Mouse (Mus musculus) heart, embryonic 10.5 days (tissue): ENCODE measurements around the gene Rnase12. TPM values are rescaled to one million over a fixed set of nuclear protein-coding genes. Genes with fewer than 3 reads are reported as not detected.
"Not testable (repeated sequence)": the region's sequence is repeated elsewhere in the genome, so short reads cannot be mapped to it uniquely, and the experiment has no call there.

Source experiments
- DNase-seq: peaks from one replicate; pipeline ENCODE4 v3.0.0-alpha.2; 2017; ENCODE audit warnings: low spot score
- H3K27ac ChIP-seq: fragments of 300-500 bp; sonication (generic); 2 replicates; pipeline ENCODE4 v1.5.1; 2016; ENCODE audit warnings: mild to moderate bottlenecking
- H3K27me3 ChIP-seq: fragments of 300-500 bp; sonication (generic); 2 replicates; pipeline ENCODE4 v1.6.1; 2016; ENCODE audit warnings: mild to moderate bottlenecking; ENCODE audit not compliant: poor library complexity, insufficient read depth, severe bottlenecking
- H3K36me3 ChIP-seq: fragments of 300-500 bp; sonication (generic); 2 replicates; pipeline ENCODE4 v1.6.1; 2016; ENCODE audit warnings: mild to moderate bottlenecking, moderate library complexity
- H3K4me1 ChIP-seq: fragments of 300-500 bp; sonication (generic); 2 replicates; pipeline ENCODE4 v1.6.1; 2016; ENCODE audit warnings: mild to moderate bottlenecking
- H3K4me3 ChIP-seq: fragments of 300-500 bp; sonication (generic); 2 replicates; pipeline ENCODE4 v1.5.1; 2016; ENCODE audit warnings: mild to moderate bottlenecking, moderate library complexity
- H3K9me3 ChIP-seq: fragments of 300-500 bp; sonication (generic); 2 replicates; pipeline ENCODE4 v1.6.1; 2016; ENCODE audit warnings: mild to moderate bottlenecking, moderate library complexity
- WGBS: fragments of 180-500 bp; shearing (Covaris S2); methylation state at CpG from one replicate; pipeline ENCODE4 v1.1.7; 2016; 5-methylcytosine and 5-hydroxymethylcytosine counted together
- polyA plus RNA-seq: library from polyadenylated mRNA; unstranded; fragments of >200 nt; fragmentation: Nextera tagmentation; extraction: Ambion mirVana; gene quantifications from 2 replicates; pipeline ENCODE4 v1.2.1, GENCODE M21; 2016

The Rnase12 gene
- polyA plus RNA-seq, 1 experiment from 2014 or later: 0.53 TPM

- no peaks in the 10 kb centered on the region for H3K4me1 ChIP-seq
These were observed 29.9 kb downstream of the Rnase12 start for GRCm38 (mm10) chr14:51027387-51028155.

GRCm38 (mm10) chr14:51026391-51027133 is 30.9 kb downstream of the Rnase12 start:
- H3K36me3 ChIP-seq: no peaks in the 10 kb centered on the region
- no peak overlapping the region for H3K4me3 ChIP-seq
- H3K4me1 ChIP-seq: no peaks in the 10 kb centered on the region
- H3K27me3 ChIP-seq: no peaks in the 10 kb centered on the region
- no peak overlapping the region for H3K27ac ChIP-seq
- WGBS: 34% methylated on average over 5 of the region's 5 CpGs
- no peak for DNase-seq
- no peaks in the 10 kb centered on the region for H3K9me3 ChIP-seq

More at GRCm38 (mm10) chr14:51027387-51028155, 29.9 kb downstream of the Rnase12 start:
- Histone ChIP-seq H3K36me3 (no peaks in the 10 kb centered on the region), H3K27ac (no peak overlapping the region), H3K9me3 (no peaks in the 10 kb centered on the region), H3K4me3 (no peak overlapping the region), H3K27me3 (no peaks in the 10 kb centered on the region)
- WGBS: 60% methylated on average over 3 of the region's 3 CpGs
- DNase-seq: no peak

DNA sequence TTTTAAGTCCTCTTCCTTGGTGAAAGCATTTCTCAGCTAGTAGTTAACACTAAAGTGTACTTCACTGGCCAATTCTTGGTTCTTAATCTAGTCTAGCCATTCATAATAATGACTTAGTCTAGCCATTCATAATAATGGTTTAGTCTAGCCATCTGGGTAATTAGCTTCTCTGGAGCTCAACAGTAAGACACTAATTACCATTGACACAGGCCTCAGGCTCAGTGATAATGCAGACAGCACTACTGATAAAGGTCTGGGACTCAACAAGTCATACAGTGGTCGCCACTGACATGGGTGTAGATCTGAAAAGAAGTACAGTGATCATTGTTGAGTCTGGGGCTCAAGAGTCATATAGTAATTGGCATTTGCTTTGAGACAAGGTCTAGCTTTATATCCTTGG is 32.6 kb downstream of the Rnase12 start:
- Histone ChIP-seq H3K36me3 (no peaks in the 10 kb centered on the region), H3K4me1 (no peaks in the 10 kb centered on the region), H3K9me3 (no peaks in the 10 kb centered on the region), H3K4me3 (no peak overlapping the region), H3K27ac (no peak overlapping the region), H3K27me3 (no peaks in the 10 kb centered on the region)
- WGBS: 63% methylated on average over 1 of the region's 1 CpGs
- no peak for DNase-seq

- no peak for DNase-seq
- Histone ChIP-seq H3K4me3 (no peak overlapping the region), H3K27me3 (no peaks in the 10 kb centered on the region), H3K9me3 (no peaks in the 10 kb centered on the region), H3K36me3 (no peaks in the 10 kb centered on the region), H3K4me1 (no peaks in the 10 kb centered on the region), H3K27ac (no peak overlapping the region)
- 84% methylated on average over 4 of the region's 4 CpGs for WGBS
These were observed 34.0 kb downstream of the Rnase12 start for GRCm38 (mm10) chr14:51023457-51023856.

GRCm38 (mm10) chr14:51017256-51017655 is 40.2 kb downstream of the Rnase12 start:
- Histone ChIP-seq H3K36me3 (no peaks in the 10 kb centered on the region), H3K27me3 (no peaks in the 10 kb centered on the region), H3K4me3 (no peak overlapping the region), H3K4me1 (no peaks in the 10 kb centered on the region), H3K27ac (no peak overlapping the region), H3K9me3 (no peaks in the 10 kb centered on the region)
- no peak for DNase-seq
- WGBS: 63% methylated on average over 3 of the region's 3 CpGs

GRCm38 (mm10) chr14:51015780-51016179 is 41.7 kb downstream of the Rnase12 start:
- Histone ChIP-seq H3K36me3 (no peaks in the 10 kb centered on the region), H3K4me1 (no peaks in the 10 kb centered on the region), H3K4me3 (no peak overlapping the region), H3K9me3 (no peaks in the 10 kb centered on the region), H3K27me3 (no peaks in the 10 kb centered on the region), H3K27ac (no peak overlapping the region)
- DNase-seq: no peak

DNA sequence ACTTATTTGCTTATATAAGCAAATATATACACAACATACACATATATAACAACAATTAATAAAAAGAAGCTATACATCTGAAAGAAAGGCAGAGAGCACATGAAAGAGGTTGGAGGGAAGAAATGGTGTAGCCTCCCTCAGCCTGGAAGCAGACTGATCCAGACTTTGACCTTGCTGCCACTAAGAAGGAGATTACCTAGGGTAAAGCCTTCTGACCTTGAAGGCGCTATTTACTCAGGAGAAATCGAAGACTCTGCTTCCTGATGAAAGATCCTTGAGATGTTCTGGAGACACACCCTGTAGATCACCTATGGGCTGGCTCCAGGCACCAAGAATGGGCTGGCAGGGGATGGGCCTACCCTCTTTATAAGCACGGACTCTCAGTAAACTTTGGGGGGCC is 42.7 kb downstream of the Rnase12 start:
- H3K4me3 ChIP-seq, H3K27ac ChIP-seq, H3K4me1 ChIP-seq, DNase-seq, H3K36me3 ChIP-seq, H3K9me3 ChIP-seq, H3K27me3 ChIP-seq: not testable (repeated sequence)
- 80% methylated on average over 3 of the region's 3 CpGs for WGBS

DNA sequence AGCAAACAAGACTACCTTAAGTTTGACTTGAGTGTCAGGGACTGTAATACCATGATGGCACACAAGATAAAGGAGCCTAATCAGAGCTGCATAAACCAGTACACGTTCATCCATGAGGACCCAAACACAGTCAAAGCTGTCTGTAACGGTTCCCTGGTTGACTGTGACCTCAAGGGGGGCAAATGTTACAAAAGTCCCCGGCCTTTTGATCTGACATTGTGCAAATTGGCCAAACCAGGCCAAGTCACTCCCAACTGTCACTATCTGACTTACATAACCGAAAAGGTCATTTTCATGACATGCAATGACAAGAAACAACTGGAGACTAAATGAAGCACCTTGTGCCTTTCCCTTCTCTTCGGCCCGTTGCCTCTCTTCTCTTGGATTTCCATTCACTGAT is 47.9 kb downstream of the Rnase12 start:
- 79% methylated on average over 6 of the region's 6 CpGs for WGBS
- Histone ChIP-seq H3K27ac (no peak overlapping the region), H3K36me3 (no peaks in the 10 kb centered on the region)

DNA sequence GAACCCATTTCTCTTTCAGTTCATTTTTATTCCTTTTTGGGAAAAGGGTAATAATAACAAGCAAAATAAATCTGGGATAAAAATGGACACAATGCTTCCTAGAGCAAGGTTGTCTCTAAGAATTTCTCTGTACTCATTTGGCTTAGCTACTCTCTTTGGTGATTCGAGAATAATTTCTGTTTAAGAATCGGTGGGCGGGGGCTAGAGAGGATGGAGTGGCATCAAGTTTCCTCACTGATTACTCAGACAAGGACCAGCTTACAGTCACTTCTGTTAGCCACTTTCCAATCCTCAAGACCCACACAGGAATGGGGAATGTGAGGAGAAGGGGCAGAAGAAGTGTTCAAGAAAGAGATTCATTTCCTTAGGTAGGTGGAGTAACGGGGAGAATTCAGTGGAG is 48.7 kb downstream of the Rnase12 start:
- Histone ChIP-seq H3K36me3 (no peaks in the 10 kb centered on the region), H3K27ac (peak overlapping the region; percentile 42; the same call in 1 of the 2 replicates), H3K27me3 (no peaks in the 10 kb centered on the region), H3K4me3 (no peak overlapping the region), H3K9me3 (no peaks in the 10 kb centered on the region), H3K4me1 (peaks cover 12% of the 10 kb centered on the region)
- no peak for DNase-seq
- 78% methylated on average over 4 of the region's 4 CpGs for WGBS

More for the DNA sequence above, 47.9 kb downstream of the Rnase12 start:
- H3K27me3 ChIP-seq: no peaks in the 10 kb centered on the region
- no peak overlapping the region for H3K4me3 ChIP-seq
- DNase-seq: no peak
- peaks cover 12% of the 10 kb centered on the region for H3K4me1 ChIP-seq
- H3K9me3 ChIP-seq: no peaks in the 10 kb centered on the region

- DNase-seq: no peak
- WGBS: 57% methylated on average over 13 of the region's 13 CpGs
- no peaks in the 10 kb centered on the region for H3K9me3 ChIP-seq
- no peaks in the 10 kb centered on the region for H3K36me3 ChIP-seq
- no peak overlapping the region for H3K4me3 ChIP-seq
- H3K27me3 ChIP-seq: no peaks in the 10 kb centered on the region
- peak overlapping the region; percentile 53; the same call in 1 of the 2 replicates for H3K27ac ChIP-seq
- H3K4me1 ChIP-seq: peaks cover 12% of the 10 kb centered on the region
These were observed 49.3 kb downstream of the Rnase12 start for GRCm38 (mm10) chr14:51007914-51008713.

GRCm38 (mm10) chr14:51007152-51007801 is 50.2 kb downstream of the Rnase12 start, which contains the start of gene Rnase10:
Gene Rnase10 (plus strand): TSS chr14:51007751.
- no peak for DNase-seq
- peak within 1 kb of the TSS; percentile 53; the same call in 1 of the 2 replicates for H3K27ac ChIP-seq
- H3K4me1 ChIP-seq: peaks cover 12% of the 10 kb centered on the region
- WGBS: 75% methylated on average over 8 of the region's 8 CpGs
- H3K27me3 ChIP-seq: no peaks in the 10 kb centered on the region
- H3K4me3 ChIP-seq: no peak within 1 kb of the TSS
- H3K9me3 ChIP-seq: no peaks in the 10 kb centered on the region
- no peaks in the 10 kb centered on the region for H3K36me3 ChIP-seq
